Mouse (Mus musculus): ENCODE measurements at regions not wholly inside any gene's neighbourhood (a gene's known extent, or its start where the extent isn't known, plus 50 kb on each side); places are given as distances from the start of the nearest gene placed in this dataset.

DNA sequence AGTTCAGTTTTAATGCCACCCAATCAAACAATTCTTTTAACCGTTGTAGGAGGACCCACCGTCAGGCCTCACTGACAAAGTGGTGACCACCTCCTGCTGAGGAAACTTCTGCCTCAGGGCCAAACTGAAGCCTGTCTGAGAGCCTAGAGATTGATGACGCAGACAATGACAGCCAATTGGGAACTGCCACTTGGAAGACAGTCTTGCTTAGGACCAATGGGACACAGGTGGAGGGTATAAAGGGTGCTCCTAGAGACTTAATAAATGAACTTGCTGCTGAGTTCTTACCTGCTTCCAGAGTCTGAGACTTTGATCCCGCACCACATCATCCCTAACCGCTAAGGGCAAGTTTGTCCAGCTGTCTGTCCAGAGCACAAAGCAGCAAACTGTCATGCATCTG, 80.0 kb downstream of the Tbx4 start:
- WGBS, result 88% methylated on average over 5 of the region's 5 CpGs
- DNase-seq (ENCODE audit: low read depth, low spot score), result no peak

DNA sequence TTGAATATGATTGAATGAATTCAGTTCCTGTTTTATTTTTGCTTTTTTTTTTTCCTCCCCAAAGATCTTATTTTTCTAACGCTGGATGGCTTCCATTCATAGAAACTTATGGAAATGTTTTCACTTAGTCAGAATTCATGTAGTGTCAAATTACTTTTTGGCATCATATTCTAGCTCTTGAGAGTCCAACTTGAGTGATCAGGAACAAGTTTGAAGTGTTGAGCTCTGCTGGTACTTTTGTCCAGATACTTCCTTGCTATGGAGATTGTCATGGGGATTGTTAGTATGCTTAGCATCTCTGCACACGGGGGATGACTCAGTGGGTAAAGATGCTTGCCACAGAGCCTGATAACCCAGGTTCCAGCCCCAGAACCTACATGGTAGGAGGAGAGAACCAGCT, 84.1 kb downstream of the Tbx4 start:
- 56% methylated on average over 2 of the region's 2 CpGs for WGBS
- DNase-seq (ENCODE audit: low read depth, low spot score), result no peak

DNA sequence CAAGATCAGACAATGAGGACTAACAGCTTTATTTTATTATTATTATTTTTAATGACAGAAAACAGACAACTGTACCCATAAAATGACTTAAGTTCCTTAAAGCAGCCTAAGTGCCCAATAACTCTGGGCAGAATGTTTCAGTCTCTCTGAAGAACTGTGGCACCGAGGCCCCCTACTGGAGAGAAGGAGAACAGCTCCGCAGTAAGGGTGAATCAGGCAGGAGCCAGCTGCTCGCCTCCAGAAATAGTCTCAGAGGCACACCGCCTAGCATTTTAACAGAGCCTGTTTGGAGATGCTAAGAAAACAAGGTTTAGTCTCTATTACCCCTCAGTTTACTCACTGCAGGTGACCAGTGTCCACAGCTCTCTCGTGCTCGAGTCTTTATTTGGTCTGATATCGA, 86.2 kb downstream of the Tbx4 start:
- no peak for DNase-seq (ENCODE audit: low read depth, low spot score)
- WGBS, result 23% methylated on average over 7 of the region's 7 CpGs

GRCm38 (mm10) chr11:85973736-85974135, 87.5 kb downstream of the Tbx4 start:
- 32% methylated on average over 5 of the region's 5 CpGs for WGBS
- no peak for DNase-seq (ENCODE audit: low read depth, low spot score)

- WGBS, result 72% methylated on average over 18 of the region's 18 CpGs
- no peak for DNase-seq (ENCODE audit: low read depth, low spot score)
These were observed 90.6 kb downstream of the Tbx4 start for GRCm38 (mm10) chr11:85976693-85977434.

- 57% methylated on average over 11 of the region's 11 CpGs for WGBS
- no peak for DNase-seq (ENCODE audit: low read depth, low spot score)
These were observed 94.2 kb downstream of the Tbx4 start for GRCm38 (mm10) chr11:85980388-85980787.

- 88% methylated on average over 4 of the region's 4 CpGs for WGBS
These were observed 95.3 kb downstream of the Tbx4 start for GRCm38 (mm10) chr11:85981561-85981960.

GRCm38 (mm10) chr11:85986338-85986737, 100.1 kb downstream of the Tbx4 start:
- WGBS, result 33% methylated on average over 8 of the region's 8 CpGs
- peak; percentile 57 for DNase-seq (ENCODE audit: low read depth, low spot score)

More at GRCm38 (mm10) chr11:85981561-85981960, 95.3 kb downstream of the Tbx4 start:
- no peak for DNase-seq (ENCODE audit: low read depth, low spot score)

- DNase-seq (ENCODE audit: low read depth, low spot score), result no peak
- WGBS, result 96% methylated on average over 2 of the region's 2 CpGs
These were observed 101.0 kb downstream of the Tbx4 start for GRCm38 (mm10) chr11:85987181-85987580.

- 3% methylated on average over 10 of the region's 10 CpGs for WGBS
- no peak for DNase-seq (ENCODE audit: low read depth, low spot score)
These were observed 103.3 kb downstream of the Tbx4 start for GRCm38 (mm10) chr11:85989536-85989935.

DNA sequence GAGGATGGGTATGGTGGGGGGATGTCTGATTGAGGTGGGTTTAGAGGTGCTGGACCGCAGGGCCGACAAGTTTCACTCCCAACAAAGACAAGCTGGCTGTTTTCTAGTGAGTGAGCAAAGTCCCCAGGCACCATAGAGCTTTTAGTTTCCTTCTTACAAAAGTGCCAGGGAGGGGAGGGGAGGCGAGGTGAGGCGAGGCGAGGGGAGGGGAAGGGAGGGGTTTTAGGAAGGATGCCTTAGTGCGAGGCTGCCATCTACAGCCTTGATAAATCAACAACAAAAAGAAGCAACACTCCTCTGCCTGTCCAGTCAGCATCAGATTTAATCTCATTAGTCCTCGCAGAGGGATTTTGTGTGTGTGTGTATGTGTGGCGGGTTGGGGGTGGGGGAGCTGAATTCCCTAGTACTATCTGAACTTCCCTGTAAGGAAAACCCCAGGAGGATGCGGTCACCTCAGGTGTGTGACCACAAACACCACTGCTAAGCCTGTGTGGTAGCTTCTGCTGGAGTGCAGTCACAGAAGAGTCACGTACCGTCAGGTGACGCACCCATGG, 103.8 kb downstream of the Tbx4 start:
- WGBS, result 15% methylated on average over 12 of the region's 12 CpGs
- no peak for DNase-seq (ENCODE audit: low read depth, low spot score)

DNA sequence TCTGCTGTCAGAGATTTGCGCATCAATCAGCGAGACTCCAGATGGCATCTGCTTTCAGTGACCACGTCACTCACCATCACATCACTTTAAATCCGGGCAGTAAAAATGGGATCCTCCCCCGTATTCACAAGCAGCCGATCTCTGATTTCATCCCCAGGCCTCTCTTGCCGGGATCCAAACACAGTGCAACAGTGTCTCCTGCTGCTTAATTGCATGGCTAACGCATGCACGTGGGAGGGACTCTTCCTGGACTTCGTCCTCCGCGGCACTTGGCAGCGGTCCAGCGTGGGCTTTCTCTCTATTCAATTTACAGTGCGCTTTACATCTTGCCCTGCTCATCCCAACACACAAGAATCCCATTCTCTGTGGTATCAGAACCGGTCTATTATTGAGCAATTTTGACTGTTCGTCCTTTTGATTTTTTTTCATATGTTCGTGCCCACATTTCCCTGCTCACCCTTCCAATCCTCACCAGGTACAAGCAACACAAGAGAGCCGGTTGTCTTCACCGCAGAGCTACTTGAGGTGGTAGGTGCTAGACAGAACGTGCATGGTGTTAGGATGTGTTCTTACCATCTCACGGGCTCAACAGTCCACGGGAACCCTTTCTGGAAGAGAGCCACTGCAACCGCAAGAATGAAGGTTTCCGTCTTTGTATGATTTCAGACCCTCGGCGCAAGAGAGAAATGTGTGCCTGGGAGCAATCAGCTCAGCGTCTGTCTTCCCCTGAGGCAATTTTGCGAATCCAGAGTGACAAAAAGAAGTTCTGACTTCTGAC, 109.3 kb downstream of the Tbx4 start:
- WGBS, result 28% methylated on average over 29 of the region's 29 CpGs
- no peak for DNase-seq (ENCODE audit: low read depth, low spot score)

GRCm38 (mm10) chr11:85996686-85997085, 110.5 kb downstream of the Tbx4 start:
- DNase-seq (ENCODE audit: low read depth, low spot score), result no peak
- 82% methylated on average over 4 of the region's 4 CpGs for WGBS

DNA sequence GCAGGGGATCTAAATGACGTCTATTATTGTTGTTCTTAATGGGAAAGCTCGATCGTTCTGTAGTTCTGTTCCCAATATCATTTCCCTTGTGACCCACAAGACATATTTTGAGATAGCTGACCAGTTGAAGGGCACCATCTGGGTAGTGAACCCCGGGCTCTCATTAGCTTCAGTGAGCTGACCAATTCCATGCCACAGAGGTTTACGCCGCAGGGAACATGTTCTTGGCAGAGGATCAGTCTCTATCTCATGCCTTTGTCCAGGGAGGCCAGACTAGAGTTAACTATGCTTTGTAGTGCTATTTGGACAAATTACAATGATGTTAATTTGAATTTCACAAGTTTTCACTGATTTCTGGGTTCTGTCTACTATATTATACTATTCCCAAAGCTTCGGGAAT, 117.1 kb downstream of the Tbx4 start:
- WGBS, result 81% methylated on average over 7 of the region's 7 CpGs
- DNase-seq (ENCODE audit: low read depth, low spot score), result no peak

DNA sequence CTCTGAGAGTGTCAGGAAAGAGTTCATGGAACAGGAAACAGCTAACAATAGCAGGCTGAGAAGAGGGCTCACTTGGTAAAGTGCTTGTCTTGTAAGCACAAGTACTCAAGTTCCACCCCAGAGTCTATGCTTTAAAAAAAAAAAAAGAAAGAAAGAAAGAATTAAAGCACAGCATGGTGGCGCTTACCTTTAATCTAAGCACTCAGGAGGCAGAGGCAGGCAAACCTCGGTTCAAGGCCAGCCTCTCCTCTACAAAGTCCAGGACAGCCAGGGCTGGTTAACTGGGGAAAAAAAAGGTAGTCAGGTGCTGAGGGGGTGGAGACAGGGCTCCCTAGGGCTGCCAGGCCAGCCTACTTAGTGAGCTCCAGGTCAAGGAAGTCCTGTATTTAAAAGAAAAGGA, 119.1 kb downstream of the Tbx4 start:
- WGBS, result 73% methylated on average over 2 of the region's 2 CpGs
- DNase-seq (ENCODE audit: low read depth, low spot score), result no peak

GRCm38 (mm10) chr11:86005899-86006445, 119.8 kb downstream of the Tbx4 start:
- WGBS, result 83% methylated on average over 9 of the region's 9 CpGs
- no peak for DNase-seq (ENCODE audit: low read depth, low spot score)

- WGBS, result 84% methylated on average over 4 of the region's 4 CpGs
- no peak for DNase-seq (ENCODE audit: low read depth, low spot score)
These were observed 120.6 kb downstream of the Tbx4 start for GRCm38 (mm10) chr11:86006859-86007258.

Data from large intestine, adult 2 months (tissue).